17 mouse cellular contexts compared by ENCODE assay signal in the genomic region with DNA sequence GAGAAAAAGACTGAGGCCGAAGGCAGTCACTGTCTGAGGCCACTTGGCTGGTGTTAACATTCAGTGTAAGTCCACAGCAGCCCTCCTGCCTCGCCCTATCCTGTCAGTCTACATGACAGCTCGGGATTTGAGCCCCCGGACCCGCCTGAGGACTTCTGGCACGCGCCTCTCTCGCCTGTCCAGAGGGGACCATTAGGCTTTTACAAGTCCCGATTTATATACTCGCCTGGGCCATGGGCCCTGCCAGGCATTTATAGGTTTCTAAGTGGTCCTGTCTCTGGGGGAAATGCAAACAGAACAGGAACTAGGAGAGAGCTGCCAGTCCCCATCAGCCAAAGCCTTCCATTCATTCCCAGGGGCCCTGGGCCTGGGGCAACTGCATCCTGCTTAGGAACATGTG. TPM values are rescaled to one million over a fixed set of nuclear protein-coding genes. Genes with fewer than 3 reads are reported as not detected.
DNase-seq lines count a peak whose midpoint lies in the region; ATAC-seq and TF ChIP-seq lines count a peak whose summit lies in the region.
"Had no signal": no experiment of that assay in that cellular context is flagged by ENCODE, and none has a peak within 500 bp of the region (broad histone marks: within the 10 kb centered on the region; RNA-seq: fewer than 3 reads in every experiment).

No protein-coding gene starts in this region.

- no peak for TF ChIP-seq CTCF in olfactory bulb, adult 2 months (IDR thresholded peaks at IDR 0.05; ENCODE audit: insufficient read depth, low read depth, low read length)

- H3K9ac ChIP-seq in midbrain, embryonic 14.5 days (replicated peaks; ENCODE audit: low read length) = no peak overlapping the region
- H3K9ac ChIP-seq in hindbrain, embryonic 15.5 days = no peak overlapping the region
- H3K9ac ChIP-seq: embryonic facial prominence, embryonic 12.5 days; forebrain, embryonic 15.5 days; heart, embryonic 12.5 days; liver, embryonic 14.5 days; lung, embryonic 15.5 days; midbrain, embryonic 15.5 days had no signal

- H3K4me2 ChIP-seq in midbrain, embryonic 14.5 days (ENCODE audit: low read length) = no peak overlapping the region
- no peak overlapping the region for H3K4me2 ChIP-seq in hindbrain, embryonic 15.5 days
- H3K4me2 ChIP-seq: embryonic facial prominence, embryonic 12.5 days; forebrain, embryonic 15.5 days; heart, embryonic 12.5 days; lung, embryonic 15.5 days; midbrain, embryonic 15.5 days had no signal

- no peak overlapping the region for H3K27ac ChIP-seq in midbrain, embryonic 14.5 days (replicated peaks; ENCODE audit: low read depth, low read length)
- H3K27ac ChIP-seq in midbrain, embryonic 10.5 days (replicated peaks) = no peak overlapping the region
- H3K27ac ChIP-seq in hindbrain, embryonic 15.5 days (replicated peaks) = no peak overlapping the region
- 0 out of 2 replicates have a peak overlapping the region, but pooled peaks have one; percentile 10 for H3K27ac ChIP-seq in limb, embryonic 10.5 days
- H3K27ac ChIP-seq in olfactory bulb, adult 2 months (ENCODE audit: insufficient read depth, low read depth, low read length) = peak overlapping the region; percentile 46
- H3K27ac ChIP-seq: embryonic facial prominence, embryonic 12.5 days; forebrain, embryonic 15.5 days; liver, embryonic 14.5 days; lung, embryonic 15.5 days; macrophage; midbrain, embryonic 15.5 days had no signal

- H3K4me1 ChIP-seq in midbrain, embryonic 14.5 days (ENCODE audit: control insufficient read depth, insufficient read depth, low read length) = 0 out of 2 replicates have a peak, but pooled peaks cover 3% of the 10 kb centered on the region
- peaks cover 13% of the 10 kb centered on the region for H3K4me1 ChIP-seq in midbrain, embryonic 10.5 days
- 0 out of 2 replicates have a peak, but pooled peaks cover 7% of the 10 kb centered on the region for H3K4me1 ChIP-seq in hindbrain, embryonic 15.5 days (replicated peaks)
- H3K4me1 ChIP-seq in limb, embryonic 10.5 days = peaks cover 52% of the 10 kb centered on the region
- peaks cover 23% of the 10 kb centered on the region for H3K4me1 ChIP-seq in olfactory bulb, adult 2 months (ENCODE audit: control insufficient read depth, insufficient read depth, low read length)
- H3K4me1 ChIP-seq: forebrain, embryonic 15.5 days; heart, embryonic 12.5 days had no signal

- peak; percentile 59 for DNase-seq in midbrain, embryonic 14.5 days
- DNase-seq in midbrain, embryonic 10.5 days (ENCODE audit: low spot score) = no peak
- no peak for DNase-seq in limb, embryonic 10.5 days (ENCODE audit: low spot score)
- DNase-seq in ovary, adult 18-20 months (ENCODE audit: low spot score) = no peak
- no peak for DNase-seq in heart, adult 9 months (ENCODE audit: low spot score in 2 of 2)

- no peak overlapping the region for H3K4me3 ChIP-seq in midbrain, embryonic 14.5 days (replicated peaks; ENCODE audit: low read depth, low read length)
- H3K4me3 ChIP-seq in midbrain, embryonic 10.5 days = no peak overlapping the region
- no peak overlapping the region for H3K4me3 ChIP-seq in hindbrain, embryonic 15.5 days
- H3K4me3 ChIP-seq in limb, embryonic 10.5 days = no peak overlapping the region
- no peak overlapping the region for H3K4me3 ChIP-seq in olfactory bulb, adult 2 months (ENCODE audit: insufficient read depth, low read depth, low read length)
- H3K4me3 ChIP-seq: embryonic facial prominence, embryonic 12.5 days; forebrain, embryonic 15.5 days; heart, embryonic 12.5 days; lung, embryonic 15.5 days; midbrain, embryonic 15.5 days; myocyte had no signal

- no peak for ATAC-seq in midbrain, embryonic 14.5 days (ENCODE audit: low FRiP score, low TSS enrichment)
- ATAC-seq in hindbrain, embryonic 15.5 days (ENCODE audit: low FRiP score, low read depth) = 0 out of 2 replicates have a peak, but pooled peaks have one; percentile 50
- ATAC-seq: forebrain, embryonic 15.5 days; midbrain, embryonic 15.5 days; Patski had no signal

- no peaks in the 10 kb centered on the region for H3K9me3 ChIP-seq in midbrain, embryonic 14.5 days (ENCODE audit: control insufficient read depth, low read length)
- no peaks in the 10 kb centered on the region for H3K9me3 ChIP-seq in midbrain, embryonic 10.5 days (replicated peaks)
- no peaks in the 10 kb centered on the region for H3K9me3 ChIP-seq in hindbrain, embryonic 15.5 days
- H3K9me3 ChIP-seq in limb, embryonic 10.5 days (replicated peaks) = no peaks in the 10 kb centered on the region
- H3K9me3 ChIP-seq: embryonic facial prominence, embryonic 12.5 days; forebrain, embryonic 15.5 days; heart, embryonic 12.5 days; lung, embryonic 15.5 days; midbrain, embryonic 15.5 days had no signal

- no peak for TF ChIP-seq POLR2A in olfactory bulb, adult 2 months (IDR thresholded peaks at IDR 0.05; ENCODE audit: insufficient read depth, low read depth, low read length)

- no peaks in the 10 kb centered on the region for H3K36me3 ChIP-seq in midbrain, embryonic 14.5 days (ENCODE audit: control insufficient read depth, insufficient read depth, low read length)
- no peaks in the 10 kb centered on the region for H3K36me3 ChIP-seq in midbrain, embryonic 10.5 days
- H3K36me3 ChIP-seq in hindbrain, embryonic 15.5 days = no peaks in the 10 kb centered on the region
- no peaks in the 10 kb centered on the region for H3K36me3 ChIP-seq in limb, embryonic 10.5 days
- H3K36me3 ChIP-seq: embryonic facial prominence, embryonic 12.5 days; forebrain, embryonic 15.5 days; heart, embryonic 12.5 days; lung, embryonic 15.5 days; midbrain, embryonic 15.5 days had no signal

- H3K27me3 ChIP-seq in midbrain, embryonic 14.5 days (ENCODE audit: control insufficient read depth, insufficient read depth, low read length) = no peaks in the 10 kb centered on the region
- H3K27me3 ChIP-seq in midbrain, embryonic 10.5 days (ENCODE audit: low read depth, poor library complexity, severe bottlenecking) = no peaks in the 10 kb centered on the region
- no peaks in the 10 kb centered on the region for H3K27me3 ChIP-seq in hindbrain, embryonic 15.5 days
- peaks cover 34% of the 10 kb centered on the region for H3K27me3 ChIP-seq in limb, embryonic 10.5 days (ENCODE audit: low read depth, poor library complexity, severe bottlenecking)
- H3K27me3 ChIP-seq: embryonic facial prominence, embryonic 12.5 days; forebrain, embryonic 15.5 days; lung, embryonic 15.5 days; midbrain, embryonic 15.5 days; Patski had no signal

- 53% methylated on average over 10 of the region's 10 CpGs for WGBS in midbrain, embryonic 14.5 days
- WGBS in midbrain, embryonic 10.5 days = 87% methylated on average over 10 of the region's 10 CpGs
- WGBS in hindbrain, embryonic 15.5 days = 60% methylated on average over 10 of the region's 10 CpGs
- 70% methylated on average over 10 of the region's 10 CpGs for WGBS in limb, embryonic 10.5 days
- 70% methylated on average over 10 of the region's 10 CpGs for WGBS in olfactory bulb, adult 2 months

RNA-seq across cellular contexts. Expression of a gene that starts 45.7 kb away (rescaled TPM):
- 35.7 and 55.3 TPM in 2 replicates for polyA plus RNA-seq in midbrain, embryonic 14.5 days (2014; fragmentation: Nextera tagmentation; extraction: Ambion mirVana)
- polyA plus RNA-seq in midbrain, embryonic 10.5 days (2016; fragmentation: Nextera tagmentation; extraction: Ambion mirVana) = 7.7 and 15.9 TPM in 2 replicates
- polyA plus RNA-seq in hindbrain, embryonic 15.5 days (2015; fragmentation: Nextera tagmentation; extraction: Ambion mirVana) = 12.4 and 15.8 TPM in 2 replicates
- 0.21 and 0.36 TPM in 2 replicates for polyA plus RNA-seq in limb, embryonic 10.5 days (2016; fragmentation: Nextera tagmentation; extraction: Ambion mirVana)
- polyA plus RNA-seq in olfactory bulb, adult 2 months (2012; ENCODE audit: insufficient read depth, insufficient read length, low replicate concordance, missing spikeins) = not detected in 2 replicates
- polyA plus RNA-seq: kidney, embryonic 16.5 days; lung, embryonic 15.5 days; macrophage; myocyte; Patski had no signal

Comparison
In these comparisons a context has a peak if more than half of its experiments do, and no peak if none do; other contexts are left out.
1. H3K27ac ChIP-seq: peak in limb, embryonic 10.5 days (single experiment) and olfactory bulb, adult 2 months (single experiment); none in midbrain, embryonic 14.5 days (single experiment), midbrain, embryonic 10.5 days (single experiment) and hindbrain, embryonic 15.5 days (single experiment).